Mouse (Mus musculus) heart, adult 2 months (tissue): ENCODE measurements around the gene Rhcg. TPM values are rescaled to one million over a fixed set of nuclear protein-coding genes. Genes with fewer than 3 reads are reported as not detected.

Source experiments
- DNase-seq, 2 experiments: peaks; one replicate each; pipeline ENCODE4 v3.0.0; 2021
- H3K27ac ChIP-seq: fragments of 200-600 bp; 2 replicates; pipeline ENCODE4 v1.8.1; 2022
- H3K27me3 ChIP-seq: fragments of 200-500 bp; 2 replicates; pipeline ENCODE4 v1.6.1; 2012; ENCODE audit warnings: mild to moderate bottlenecking, low read length, inconsistent platforms, mixed read lengths; ENCODE audit not compliant: control insufficient read depth, insufficient read depth
- H3K36me3 ChIP-seq: fragments of 200-500 bp; 2 replicates; pipeline ENCODE4 v1.6.1; 2012; ENCODE audit warnings: low read length, inconsistent platforms; ENCODE audit not compliant: control insufficient read depth, insufficient read depth
- H3K4me1 ChIP-seq: fragments of 200-500 bp; 2 replicates; pipeline ENCODE4 v1.6.1; 2011; ENCODE audit warnings: low read length; ENCODE audit not compliant: control insufficient read depth, insufficient read depth
- H3K4me3 ChIP-seq: fragments of 200-600 bp; 2 replicates; pipeline ENCODE4 v1.8.1; 2022
- H3K79me2 ChIP-seq: fragments of 200-500 bp; replicated peaks from 2 replicates; pipeline ENCODE4 v1.6.1; 2012; ENCODE audit warnings: mild to moderate bottlenecking, inconsistent platforms, low read length, moderate library complexity, mixed read lengths; ENCODE audit not compliant: control insufficient read depth, insufficient read depth
- H3K9ac ChIP-seq: fragments of 200-500 bp; 2 replicates; pipeline ENCODE4 v1.6.1; 2012; ENCODE audit warnings: low read depth, mild to moderate bottlenecking, control low read depth, inconsistent platforms, low read length, mixed read lengths
- CTCF ChIP-seq: fragments of 200-600 bp; IDR thresholded peaks from 2 replicates; pipeline ENCODE4 v1.8.1; 2022; ENCODE audit warnings: antibody characterized with exemption, mild to moderate bottlenecking, moderate library complexity
- EP300 ChIP-seq: fragments of 200-500 bp; IDR thresholded peaks from 2 replicates; pipeline ENCODE4 v1.6.1; 2011; ENCODE audit warnings: low read depth, low read length, control low read depth; ENCODE audit not compliant: insufficient read depth
- POLR2A ChIP-seq: fragments of 200-500 bp; IDR thresholded peaks from 2 replicates; pipeline ENCODE4 v1.6.1; 2011; ENCODE audit warnings: mild to moderate bottlenecking, low read depth, low read length, control low read depth; ENCODE audit not compliant: insufficient read depth
- WGBS: fragments of 180-500 bp; shearing (Covaris S2); methylation state at CpG from one replicate; pipeline ENCODE4 v1.1.7; 2018; 5-methylcytosine and 5-hydroxymethylcytosine counted together
- intact Hi-C: fragments of 180-260 bp; cut with DNase I; formaldehyde crosslinking; loops from one replicate; pipeline ENCODE4 v1.15.1; 2025
- polyA plus RNA-seq: library from polyadenylated mRNA; depleted of rRNA; stranded (reverse); fragments of >200 nt; gene quantifications from 2 replicates; pipeline ENCODE4 v1.2.3, GENCODE M21; 2012
- total RNA-seq, 2 experiments: library from RNA; stranded (reverse); gene quantifications; 2 replicates each; pipeline ENCODE4 v1.2.3; 2021

Gene Rhcg
- total and polyA plus RNA-seq, 3 experiments, result not detected

- Histone ChIP-seq H3K4me3 (no peak overlapping the region), H3K4me1 (no peaks in the 10 kb centered on the region), H3K27me3 (peaks cover 3% of the 10 kb centered on the region), H3K9ac (no peak overlapping the region), H3K36me3 (no peaks in the 10 kb centered on the region), H3K79me2 (no peaks in the 10 kb centered on the region), H3K27ac (no peak overlapping the region)
- peak; percentile 13 to 35 for DNase-seq
- 11% methylated on average over 6 of the region's 6 CpGs for WGBS
- no peak for TF ChIP-seq POLR2A
- TF ChIP-seq CTCF, result peak; percentile 73
- intact Hi-C loops, result loop anchor here (1.0 kb wide), 1 partner anchor 116 kb away; no protein-coding TSS in a partner anchor
These were observed 4.7 kb downstream of the Rhcg start for GRCm38 (mm10) chr7:79612783-79613182.

GRCm38 (mm10) chr7:79611901-79612300, 5.6 kb downstream of the Rhcg start:
- intact Hi-C loops, result no loop called here
- TF ChIP-seq POLR2A (no peak), CTCF (no peak), EP300 (no peak)
- no peak overlapping the region for H3K4me3 ChIP-seq
- no peaks in the 10 kb centered on the region for H3K36me3 ChIP-seq
- H3K79me2 ChIP-seq, result no peaks in the 10 kb centered on the region
- WGBS, result 49% methylated on average over 9 of the region's 9 CpGs
- no peak overlapping the region for H3K27ac ChIP-seq
- H3K27me3 ChIP-seq, result peaks cover 1% of the 10 kb centered on the region; the same call in 1 of the 2 replicates
- H3K9ac ChIP-seq, result no peak overlapping the region
- no peaks in the 10 kb centered on the region for H3K4me1 ChIP-seq
- DNase-seq, result no peak

- Histone ChIP-seq H3K9ac (no peak overlapping the region), H3K27me3 (peaks cover 1% of the 10 kb centered on the region; the same call in 1 of the 2 replicates), H3K4me1 (no peaks in the 10 kb centered on the region), H3K27ac (no peak overlapping the region), H3K4me3 (no peak overlapping the region), H3K36me3 (no peaks in the 10 kb centered on the region), H3K79me2 (no peaks in the 10 kb centered on the region)
- TF ChIP-seq POLR2A, result no peak
- no peak for TF ChIP-seq EP300
- no peak for TF ChIP-seq CTCF
- intact Hi-C loops, result no loop called here
- 5% methylated on average over 25 of the region's 25 CpGs for WGBS
- DNase-seq, result no peak
These were observed 10.1 kb downstream of the Rhcg start for GRCm38 (mm10) chr7:79607263-79607921.

GRCm38 (mm10) chr7:79606766-79607165, 10.7 kb downstream of the Rhcg start:
- 37% methylated on average over 3 of the region's 3 CpGs for WGBS
- no peaks in the 10 kb centered on the region for H3K36me3 ChIP-seq
- H3K27me3 ChIP-seq, result peaks cover 1% of the 10 kb centered on the region; the same call in 1 of the 2 replicates
- intact Hi-C loops, result no loop called here
- no peaks in the 10 kb centered on the region for H3K4me1 ChIP-seq
- H3K79me2 ChIP-seq, result no peaks in the 10 kb centered on the region
- H3K27ac ChIP-seq, result no peak overlapping the region
- TF ChIP-seq CTCF (no peak), POLR2A (no peak)
- H3K9ac ChIP-seq, result no peak overlapping the region
- no peak for DNase-seq
- no peak overlapping the region for H3K4me3 ChIP-seq

GRCm38 (mm10) chr7:79602006-79602405, 15.5 kb downstream of the Rhcg start:
- intact Hi-C loops, result no loop called here
- 42% methylated on average over 8 of the region's 8 CpGs for WGBS
- TF ChIP-seq POLR2A (no peak), CTCF (no peak), EP300 (no peak)
- Histone ChIP-seq H3K27ac (no peak overlapping the region), H3K4me3 (no peak overlapping the region), H3K36me3 (no peaks in the 10 kb centered on the region), H3K79me2 (no peaks in the 10 kb centered on the region), H3K27me3 (peaks cover under 1% of the 10 kb centered on the region; the same call in 1 of the 2 replicates), H3K4me1 (no peaks in the 10 kb centered on the region), H3K9ac (no peak overlapping the region)
- no peak for DNase-seq

GRCm38 (mm10) chr7:79600122-79600521, 17.3 kb downstream of the Rhcg start:
- H3K9ac ChIP-seq, result no peak overlapping the region
- 75% methylated on average over 10 of the region's 10 CpGs for WGBS
- H3K4me3 ChIP-seq, result no peak overlapping the region
- no peak for DNase-seq
- H3K36me3 ChIP-seq, result no peaks in the 10 kb centered on the region
- H3K27ac ChIP-seq, result no peak overlapping the region
- TF ChIP-seq POLR2A, result no peak
- no peak for TF ChIP-seq CTCF
- TF ChIP-seq EP300, result no peak
- no peaks in the 10 kb centered on the region for H3K79me2 ChIP-seq
- peaks cover 6% of the 10 kb centered on the region for H3K27me3 ChIP-seq
- intact Hi-C loops, result no loop called here
- no peaks in the 10 kb centered on the region for H3K4me1 ChIP-seq
